Mouse (Mus musculus) neural tube, embryonic 12.5 days (tissue): ENCODE results near the gene Tenm4. TPM values are rescaled to one million over a fixed set of nuclear protein-coding genes. Genes with fewer than 3 reads are reported as not detected.

Experiments
- ATAC-seq: fragments of 200-750 bp; cut with Nextera tagmentation; 2 replicates; pipeline ENCODE4 v1.8.0; 2017; ENCODE audit warnings: low read depth, mild to moderate bottlenecking, moderate TSS enrichment, moderate library complexity; ENCODE audit not compliant: low FRiP score
- H3K27ac ChIP-seq: fragments of 300-500 bp; sonication (generic); 2 replicates; pipeline ENCODE4 v1.5.1; 2016
- H3K27me3 ChIP-seq: fragments of 300-500 bp; sonication (generic); replicated peaks from 2 replicates; pipeline ENCODE4 v1.6.1; 2016; ENCODE audit warnings: mild to moderate bottlenecking
- H3K36me3 ChIP-seq: fragments of 300-500 bp; sonication (generic); 2 replicates; pipeline ENCODE4 v1.6.1; 2016; ENCODE audit warnings: mild to moderate bottlenecking
- H3K4me1 ChIP-seq: fragments of 300-500 bp; sonication (generic); 2 replicates; pipeline ENCODE4 v1.6.1; 2016
- H3K4me2 ChIP-seq: fragments of 300-500 bp; sonication (generic); replicated peaks from 2 replicates; pipeline ENCODE4 v1.6.1; 2016; ENCODE audit warnings: mild to moderate bottlenecking
- H3K4me3 ChIP-seq: fragments of 300-500 bp; sonication (generic); 2 replicates; pipeline ENCODE4 v1.5.1; 2016
- H3K9ac ChIP-seq: fragments of 300-500 bp; sonication (generic); 2 replicates; pipeline ENCODE4 v1.6.1; 2016; ENCODE audit warnings: mild to moderate bottlenecking
- H3K9me3 ChIP-seq: fragments of 300-500 bp; sonication (generic); 2 replicates; pipeline ENCODE4 v1.6.1; 2016; ENCODE audit warnings: mild to moderate bottlenecking
- WGBS: fragments of 180-500 bp; shearing (Covaris S2); methylation state at CpG from one replicate; pipeline ENCODE4 v1.1.7; 2016; 5-methylcytosine and 5-hydroxymethylcytosine counted together
- polyA plus RNA-seq: library from polyadenylated mRNA; unstranded; fragments of >200 nt; fragmentation: Nextera tagmentation; extraction: Ambion mirVana; gene quantifications from 2 replicates; pipeline ENCODE4 v1.2.1, GENCODE M21; 2016

Tenm4 gene
- polyA plus RNA-seq, 1 experiment from 2014 or later: 33.0 TPM

GRCm38 (mm10) chr7:96480351-96480983, 309.4 kb downstream of the Tenm4 start:
- Histone ChIP-seq H3K27ac (no peak overlapping the region), H3K4me3 (no peak overlapping the region), H3K4me1 (no peaks in the 10 kb centered on the region), H3K4me2 (no peak overlapping the region), H3K27me3 (no peaks in the 10 kb centered on the region), H3K9me3 (no peaks in the 10 kb centered on the region), H3K36me3 (no peaks in the 10 kb centered on the region), H3K9ac (no peak overlapping the region)
- WGBS: 59% methylated on average over 9 of the region's 9 CpGs
- 0 out of 2 replicates have a peak, but pooled peaks have one; percentile 50 for ATAC-seq

GRCm38 (mm10) chr7:96482953-96483352, 311.9 kb downstream of the Tenm4 start:
- Histone ChIP-seq H3K4me1 (no peaks in the 10 kb centered on the region), H3K9me3 (no peaks in the 10 kb centered on the region), H3K4me2 (no peak overlapping the region), H3K4me3 (no peak overlapping the region), H3K36me3 (no peaks in the 10 kb centered on the region), H3K27ac (no peak overlapping the region), H3K27me3 (no peaks in the 10 kb centered on the region), H3K9ac (no peak overlapping the region)
- ATAC-seq: no peak
- 73% methylated on average over 8 of the region's 8 CpGs for WGBS

DNA sequence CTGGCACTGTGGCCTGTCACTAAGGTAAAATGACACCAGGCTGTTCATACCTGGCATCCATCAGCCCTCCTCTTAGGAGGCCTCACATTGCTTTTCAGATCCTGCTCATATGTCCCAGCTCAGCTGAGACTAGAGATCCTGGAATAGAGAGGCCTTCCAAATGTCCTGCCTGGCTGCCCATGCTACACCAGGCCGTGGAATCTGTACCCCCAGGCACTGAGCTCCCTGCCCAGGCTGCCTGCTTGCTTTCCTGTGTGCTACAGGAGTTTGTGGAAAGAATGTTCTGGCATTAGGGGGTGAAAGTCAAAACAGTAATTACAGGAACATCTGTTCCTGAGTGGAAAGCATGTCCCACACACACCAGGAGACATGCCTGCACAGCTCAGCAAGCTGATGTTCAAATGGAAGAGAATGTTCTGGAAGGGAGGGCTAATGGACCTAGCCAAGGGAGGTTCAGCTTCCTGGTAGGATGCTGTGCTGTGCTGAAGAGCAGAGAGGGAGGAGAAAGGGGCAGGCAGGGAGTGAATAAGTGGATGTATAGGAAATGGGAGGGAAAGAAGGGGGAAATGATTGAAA, 313.0 kb downstream of the Tenm4 start:
- H3K36me3 ChIP-seq: no peaks in the 10 kb centered on the region
- no peak overlapping the region for H3K4me2 ChIP-seq
- 76% methylated on average over 1 of the region's 1 CpGs for WGBS
- no peak overlapping the region for H3K27ac ChIP-seq
- no peak for ATAC-seq
- H3K4me3 ChIP-seq: no peak overlapping the region
- no peaks in the 10 kb centered on the region for H3K4me1 ChIP-seq
- H3K9ac ChIP-seq: no peak overlapping the region
- no peaks in the 10 kb centered on the region for H3K9me3 ChIP-seq
- no peaks in the 10 kb centered on the region for H3K27me3 ChIP-seq

DNA sequence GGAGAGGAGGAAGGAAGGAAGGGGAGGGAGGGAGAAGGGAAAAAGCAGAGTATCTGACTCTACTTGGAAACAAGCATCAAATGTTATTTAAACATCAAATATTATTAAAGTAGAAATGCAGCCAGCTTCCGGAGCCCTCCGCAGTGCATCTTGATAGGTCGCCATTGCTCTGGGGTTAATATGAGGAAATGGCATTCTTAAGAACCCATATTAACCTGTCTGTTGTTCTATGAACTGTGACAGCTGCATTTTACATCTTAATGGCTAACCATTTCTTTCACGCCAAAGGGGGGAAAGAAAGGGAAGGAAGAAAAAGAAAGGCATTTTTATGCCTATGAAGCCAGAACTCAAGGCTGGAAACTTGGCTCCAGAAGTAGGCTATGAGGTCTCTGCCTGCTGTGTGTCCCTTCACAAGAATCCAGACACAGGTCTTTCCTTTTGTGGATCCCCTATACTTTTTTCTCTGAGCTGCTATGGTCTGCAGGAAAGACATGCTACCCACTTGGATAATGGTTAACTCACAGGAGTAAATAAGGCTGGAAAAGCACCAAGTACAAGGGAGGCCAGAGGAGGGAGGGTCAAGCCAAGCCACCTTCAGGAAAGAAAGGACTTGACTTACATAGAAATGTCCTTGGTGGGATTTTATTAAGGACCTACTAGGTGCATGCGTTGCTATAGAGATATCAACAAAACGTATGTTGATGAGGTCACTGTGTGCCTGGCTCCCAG, 318.5 kb downstream of the Tenm4 start:
- H3K27ac ChIP-seq: no peak overlapping the region
- H3K9ac ChIP-seq: no peak overlapping the region
- H3K4me2 ChIP-seq: no peak overlapping the region
- ATAC-seq: no peak
- no peaks in the 10 kb centered on the region for H3K27me3 ChIP-seq
- no peaks in the 10 kb centered on the region for H3K36me3 ChIP-seq
- H3K9me3 ChIP-seq: no peaks in the 10 kb centered on the region
- H3K4me1 ChIP-seq: no peaks in the 10 kb centered on the region
- 91% methylated on average over 6 of the region's 6 CpGs for WGBS
- H3K4me3 ChIP-seq: no peak overlapping the region

DNA sequence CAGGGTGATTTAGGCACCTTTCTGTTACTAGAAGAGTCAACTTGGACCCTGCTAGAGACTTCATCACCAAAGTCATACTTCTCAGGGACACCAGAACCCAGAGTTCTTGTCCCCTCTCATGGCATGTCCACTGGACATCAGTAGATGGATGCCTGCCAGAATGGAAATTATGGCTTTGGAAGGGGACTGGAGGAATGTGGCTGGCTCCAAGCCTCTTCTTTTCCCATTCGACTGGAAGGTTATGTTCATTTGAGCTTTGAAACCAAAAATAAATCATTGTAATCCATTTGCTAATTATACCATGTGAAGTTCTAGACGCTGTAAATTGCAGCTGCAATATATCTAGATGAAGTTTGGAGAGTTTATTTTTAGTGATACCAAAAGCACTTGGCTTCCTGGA, 320.9 kb downstream of the Tenm4 start:
- WGBS: 88% methylated on average over 2 of the region's 2 CpGs
- H3K4me3 ChIP-seq: no peak overlapping the region
- H3K4me2 ChIP-seq: no peak overlapping the region
- no peaks in the 10 kb centered on the region for H3K4me1 ChIP-seq
- H3K36me3 ChIP-seq: no peaks in the 10 kb centered on the region
- no peaks in the 10 kb centered on the region for H3K9me3 ChIP-seq
- H3K27ac ChIP-seq: no peak overlapping the region
- H3K9ac ChIP-seq: no peak overlapping the region
- no peak for ATAC-seq
- no peaks in the 10 kb centered on the region for H3K27me3 ChIP-seq

- Histone ChIP-seq H3K27ac (no peak overlapping the region), H3K4me2 (no peak overlapping the region), H3K36me3 (no peaks in the 10 kb centered on the region), H3K9me3 (no peaks in the 10 kb centered on the region), H3K9ac (no peak overlapping the region), H3K27me3 (no peaks in the 10 kb centered on the region), H3K4me3 (no peak overlapping the region), H3K4me1 (no peaks in the 10 kb centered on the region)
- no peak for ATAC-seq
- WGBS: 87% methylated on average over 7 of the region's 7 CpGs
These were observed 321.6 kb downstream of the Tenm4 start for GRCm38 (mm10) chr7:96492696-96493095.

DNA sequence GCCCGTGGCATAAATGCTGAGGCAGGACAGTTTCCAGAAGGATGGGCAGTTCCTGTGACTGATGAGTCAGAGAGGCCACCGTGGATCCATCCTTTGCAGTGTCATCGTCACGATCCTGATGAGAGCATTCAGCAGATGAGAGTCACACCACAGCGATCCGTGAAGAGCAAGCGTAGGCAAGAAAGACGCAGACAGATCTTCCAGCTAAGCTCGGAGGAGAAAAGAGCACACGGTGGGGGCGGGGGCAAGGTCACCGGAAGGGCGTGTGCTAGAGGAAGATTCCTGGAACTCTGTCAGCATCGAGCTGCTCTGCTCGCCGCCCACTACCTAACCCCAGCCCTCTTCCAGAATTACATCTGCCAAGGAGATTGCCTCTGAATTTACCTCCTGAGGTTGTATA, 323.0 kb downstream of the Tenm4 start:
- WGBS: 80% methylated on average over 16 of the region's 16 CpGs
- Histone ChIP-seq H3K27me3 (no peaks in the 10 kb centered on the region), H3K4me1 (no peaks in the 10 kb centered on the region), H3K4me2 (no peak overlapping the region), H3K9ac (no peak overlapping the region), H3K4me3 (no peak overlapping the region), H3K27ac (no peak overlapping the region), H3K9me3 (no peaks in the 10 kb centered on the region), H3K36me3 (no peaks in the 10 kb centered on the region)
- ATAC-seq: no peak

DNA sequence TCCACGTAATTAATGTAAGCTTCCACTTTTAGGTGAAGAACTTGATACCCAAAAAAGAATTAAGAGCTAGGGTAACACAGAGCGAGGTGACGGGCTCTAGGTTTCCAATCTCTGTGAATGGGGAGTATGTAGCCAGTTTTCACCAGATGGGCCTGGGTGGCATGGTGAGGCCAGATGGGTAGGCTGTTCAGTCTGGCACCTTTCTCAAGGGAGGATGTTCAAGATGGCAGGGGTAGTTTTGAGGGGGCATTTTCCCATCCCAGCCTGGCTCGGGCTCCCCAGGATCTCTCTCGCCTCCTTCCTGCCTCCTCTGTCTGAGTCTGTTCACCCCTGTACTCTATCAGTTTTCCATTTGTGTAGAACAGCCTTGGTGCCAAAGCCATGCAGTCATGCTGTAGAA, 329.1 kb downstream of the Tenm4 start:
- ATAC-seq: no peak
- H3K9me3 ChIP-seq: no peaks in the 10 kb centered on the region
- no peak overlapping the region for H3K9ac ChIP-seq
- H3K4me3 ChIP-seq: no peak overlapping the region
- H3K27ac ChIP-seq: no peak overlapping the region
- peaks cover 3% of the 10 kb centered on the region; the same call in 1 of the 2 replicates for H3K4me1 ChIP-seq
- H3K27me3 ChIP-seq: no peaks in the 10 kb centered on the region
- H3K4me2 ChIP-seq: no peak overlapping the region
- 84% methylated on average over 5 of the region's 5 CpGs for WGBS
- no peaks in the 10 kb centered on the region for H3K36me3 ChIP-seq

GRCm38 (mm10) chr7:96500797-96501196, 329.8 kb downstream of the Tenm4 start:
- H3K4me2 ChIP-seq: no peak overlapping the region
- H3K9me3 ChIP-seq: no peaks in the 10 kb centered on the region
- no peak overlapping the region for H3K9ac ChIP-seq
- WGBS: 84% methylated on average over 4 of the region's 4 CpGs
- no peaks in the 10 kb centered on the region for H3K27me3 ChIP-seq
- H3K4me3 ChIP-seq: no peak overlapping the region
- no peaks in the 10 kb centered on the region for H3K36me3 ChIP-seq
- peaks cover 3% of the 10 kb centered on the region; the same call in 1 of the 2 replicates for H3K4me1 ChIP-seq
- no peak overlapping the region for H3K27ac ChIP-seq
- ATAC-seq: no peak

DNA sequence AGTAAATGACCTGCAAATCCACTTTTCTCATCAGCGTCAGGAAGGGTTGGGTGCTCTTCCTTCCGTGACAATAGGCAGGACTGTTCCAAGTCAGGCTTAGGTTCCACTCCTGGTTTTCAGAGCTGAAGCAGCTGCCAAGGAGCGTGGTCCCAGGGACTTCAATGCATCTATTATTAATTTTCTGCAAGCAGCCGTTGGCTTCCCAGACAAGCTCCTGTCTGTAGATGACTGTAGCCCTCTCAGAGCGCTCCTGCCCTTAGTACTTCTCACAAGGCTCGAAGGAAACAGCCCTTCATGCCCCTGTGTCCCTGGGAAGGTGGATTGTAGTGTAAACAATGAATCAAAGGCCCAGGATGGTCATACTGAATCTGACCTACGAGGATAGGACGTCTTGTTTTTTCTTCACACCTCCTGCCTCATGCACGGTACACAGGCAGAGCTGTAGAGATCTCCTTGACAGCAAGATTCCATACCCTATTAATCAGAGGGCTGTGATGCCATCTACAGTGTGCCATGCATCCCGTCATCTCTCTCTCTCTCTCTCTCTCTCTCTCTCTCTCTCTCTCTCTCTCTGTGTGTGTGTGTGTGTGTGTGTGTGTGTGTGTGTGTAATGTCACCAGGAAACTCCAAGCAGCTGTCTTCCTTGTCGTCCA, 331.4 kb downstream of the Tenm4 start:
- no peak overlapping the region for H3K9ac ChIP-seq
- no peak overlapping the region for H3K4me3 ChIP-seq
- H3K27me3 ChIP-seq: no peaks in the 10 kb centered on the region
- 62% methylated on average over 11 of the region's 11 CpGs for WGBS
- no peak overlapping the region for H3K4me2 ChIP-seq
- ATAC-seq: no peak
- H3K9me3 ChIP-seq: no peaks in the 10 kb centered on the region
- H3K4me1 ChIP-seq: peaks cover 3% of the 10 kb centered on the region; the same call in 1 of the 2 replicates
- H3K36me3 ChIP-seq: no peaks in the 10 kb centered on the region
- H3K27ac ChIP-seq: no peak overlapping the region

GRCm38 (mm10) chr7:96505538-96505937, 334.5 kb downstream of the Tenm4 start:
- Histone ChIP-seq H3K27ac (no peak overlapping the region), H3K4me3 (no peak overlapping the region), H3K36me3 (no peaks in the 10 kb centered on the region), H3K4me2 (no peak overlapping the region), H3K27me3 (no peaks in the 10 kb centered on the region), H3K9ac (no peak overlapping the region), H3K4me1 (no peaks in the 10 kb centered on the region; the same call in 1 of the 2 replicates), H3K9me3 (no peaks in the 10 kb centered on the region)
- WGBS: 77% methylated on average over 6 of the region's 6 CpGs
- ATAC-seq: no peak

GRCm38 (mm10) chr7:96507046-96507445, 336.0 kb downstream of the Tenm4 start:
- Histone ChIP-seq H3K4me2 (no peak overlapping the region), H3K36me3 (no peaks in the 10 kb centered on the region), H3K4me3 (no peak overlapping the region), H3K9ac (no peak overlapping the region), H3K27me3 (no peaks in the 10 kb centered on the region), H3K4me1 (peaks cover under 1% of the 10 kb centered on the region; the same call in 1 of the 2 replicates), H3K9me3 (no peaks in the 10 kb centered on the region), H3K27ac (no peak overlapping the region)
- 88% methylated on average over 8 of the region's 8 CpGs for WGBS
- ATAC-seq: no peak
